Mouse (Mus musculus) adipose tissue, adult 10 weeks (tissue): ENCODE results near the gene Tmem131l. TPM values are rescaled to one million over a fixed set of nuclear protein-coding genes. Genes with fewer than 3 reads are reported as not detected.

ENCODE experiments used
- polyA plus RNA-seq: library from polyadenylated mRNA; stranded (reverse); fragments of 350-450 nt; fragmentation: Illumina TruSeq; extraction: RNeasy Lipid Tissue Mini Kit (QIAGEN cat#74804); gene quantifications from one replicate; pipeline ENCODE4 v1.2.3, GENCODE M21; 2014; ENCODE audit warnings: low read depth, low replicate concordance

Gene Tmem131l
- polyA plus RNA-seq: 15.6 TPM

GRCm38 (mm10) chr3:84039646-84040475 lies at the start of gene Tmem131l:
Gene Tmem131l (minus strand): TSS chr3:84040175.

Other genes starting within 250 kb of the Tmem131l start
- 3.5 TPM for gene Tlr2, start 198.4 kb downstream of the Tmem131l start, polyA plus RNA-seq
- gene Mnd1, start 115.6 kb upstream of the Tmem131l start, polyA plus RNA-seq: 7.2 TPM
- gene Gm6525, start 133.9 kb upstream of the Tmem131l start, polyA plus RNA-seq: not detected